Mouse (Mus musculus) Patski (cell line): ENCODE measurements at regions not wholly inside any gene's neighbourhood (a gene's known extent, or its start where the extent isn't known, plus 50 kb on each side); places are given as distances from the start of the nearest gene placed in this dataset.
A peak's percentile ranks its signal among the peaks of the same experiment; 100 is the strongest.

Source experiments
- ATAC-seq: fragments of 100-300 bp; one replicate; pipeline ENCODE4 v1.8.0; 2021
- CTCF ChIA-PET: fragments of 350-600 bp; sonication (Branson Sonifier 250); formaldehyde crosslinking; loops from one replicate; lab custom pipeline; 2022; ENCODE audit warnings: inconsistent platforms; lab: Charles Lee
- POLR2A ChIA-PET: fragments of 350-600 bp; sonication (Branson Sonifier 250); formaldehyde crosslinking; loops from one replicate; lab custom pipeline; 2022; ENCODE audit warnings: antibody characterized with exemption, inconsistent platforms; lab: Charles Lee
- DNase-seq: peaks from one replicate; pipeline ENCODE4 v3.0.0-alpha.2; 2011; ENCODE audit warnings: low read depth, low spot score
- H3K27me3 ChIP-seq: fragments of 371-371 bp; one replicate; pipeline ENCODE4 v1.5.1; 2021
- CTCF ChIP-seq: fragments of 100-300 bp; IDR thresholded peaks from one replicate; pipeline ENCODE4 v1.5.1; 2021
- in situ Hi-C: fragments of 300-500 bp; cut with MboI; formaldehyde crosslinking; loops from 3 replicates; pipeline ENCODE4 v1.11.1; 2018; ENCODE audit warnings: low pct_unique_long_range_greater_than_20kb, mixed read lengths

- ChIA-PET POLR2A (no interaction called here), CTCF (no interaction called here)
- DNase-seq (no peak), ATAC-seq (no peak)
- in situ Hi-C loops = no loop called here
- no peaks in the 10 kb centered on the region for H3K27me3 ChIP-seq
- TF ChIP-seq CTCF = no peak
Observed at GRCm38 (mm10) chr9:41697160-41697559, 426.9 kb downstream of the Sorl1 start.

GRCm38 (mm10) chr9:41682911-41683310, 441.2 kb downstream of the Sorl1 start:
- in situ Hi-C loops = no loop called here
- no peaks in the 10 kb centered on the region for H3K27me3 ChIP-seq
- CTCF ChIA-PET = interaction anchor here (1.2 kb wide), 1 partner anchor 10 kb away, joined by 5 read pairs; no protein-coding TSS in a partner anchor
- POLR2A ChIA-PET = no interaction called here
- TF ChIP-seq CTCF = no peak
- ATAC-seq = no peak
- no peak for DNase-seq

GRCm38 (mm10) chr9:41675656-41676055, 448.4 kb downstream of the Sorl1 start:
- no peak for TF ChIP-seq CTCF
- DNase-seq (no peak), ATAC-seq (no peak)
- in situ Hi-C loops = no loop called here
- H3K27me3 ChIP-seq = no peaks in the 10 kb centered on the region
- POLR2A ChIA-PET = no interaction called here
- CTCF ChIA-PET = no interaction called here

GRCm38 (mm10) chr9:41672958-41673357, 451.1 kb downstream of the Sorl1 start:
- ChIA-PET CTCF (interaction anchor here (0.9 kb wide), 1 partner anchor 9 kb away, joined by 3 read pairs; no protein-coding TSS in a partner anchor), POLR2A (no interaction called here)
- ATAC-seq = no peak
- no peak for DNase-seq
- TF ChIP-seq CTCF = no peak
- in situ Hi-C loops = no loop called here
- H3K27me3 ChIP-seq = no peaks in the 10 kb centered on the region

- ChIA-PET POLR2A (interaction anchor here (1.0 kb wide), 1 partner anchor 30 kb away, joined by 5 read pairs; no protein-coding TSS in a partner anchor), CTCF (no interaction called here)
- ATAC-seq = no peak
- no peak for DNase-seq
- TF ChIP-seq CTCF = no peak
- no peaks in the 10 kb centered on the region for H3K27me3 ChIP-seq
- in situ Hi-C loops = no loop called here
Observed at GRCm38 (mm10) chr9:41668741-41669140, 455.4 kb downstream of the Sorl1 start.

GRCm38 (mm10) chr9:41665000-41665685, 459.0 kb downstream of the Sorl1 start:
- ChIA-PET POLR2A (no interaction called here), CTCF (no interaction called here)
- no peak for TF ChIP-seq CTCF
- ATAC-seq (no peak), DNase-seq (no peak)
- in situ Hi-C loops = no loop called here
- H3K27me3 ChIP-seq = no peaks in the 10 kb centered on the region

GRCm38 (mm10) chr9:41660576-41660975, 463.5 kb downstream of the Sorl1 start:
- in situ Hi-C loops = no loop called here
- no peaks in the 10 kb centered on the region for H3K27me3 ChIP-seq
- CTCF ChIA-PET = no interaction called here
- DNase-seq (peak; percentile 13), ATAC-seq (no peak)
- POLR2A ChIA-PET = no interaction called here
- TF ChIP-seq CTCF = no peak

GRCm38 (mm10) chr9:41660011-41660410, 464.1 kb downstream of the Sorl1 start:
- DNase-seq (no peak), ATAC-seq (no peak)
- ChIA-PET CTCF (interaction anchor here (0.7 kb wide), 1 partner anchor 9 kb away, joined by 3 read pairs; no protein-coding TSS in a partner anchor), POLR2A (interaction anchor here (0.7 kb wide), 1 partner anchor 31 kb away, joined by 3 read pairs; no protein-coding TSS in a partner anchor)
- H3K27me3 ChIP-seq = no peaks in the 10 kb centered on the region
- no peak for TF ChIP-seq CTCF
- in situ Hi-C loops = no loop called here

- in situ Hi-C loops = no loop called here
- ChIA-PET POLR2A (no interaction called here), CTCF (interaction anchor here (1.5 kb wide), 1 partner anchor 12 kb away, joined by 3 read pairs; no protein-coding TSS in a partner anchor)
- TF ChIP-seq CTCF = no peak
- DNase-seq = no peak
- ATAC-seq = no peak
- no peaks in the 10 kb centered on the region for H3K27me3 ChIP-seq
Observed at GRCm38 (mm10) chr9:41631564-41632205, 470.2 kb upstream of the Ubash3b start.

- ATAC-seq (no peak), DNase-seq (no peak)
- no peak for TF ChIP-seq CTCF
- POLR2A ChIA-PET = no interaction called here
- H3K27me3 ChIP-seq = no peaks in the 10 kb centered on the region
- CTCF ChIA-PET = no interaction called here
- in situ Hi-C loops = no loop called here
Observed at GRCm38 (mm10) chr9:41621341-41621740, 459.8 kb upstream of the Ubash3b start.

- ChIA-PET POLR2A (no interaction called here), CTCF (interaction anchor here (0.7 kb wide), 1 partner anchor 10 kb away, joined by 3 read pairs; no protein-coding TSS in a partner anchor)
- TF ChIP-seq CTCF = no peak
- ATAC-seq (no peak), DNase-seq (no peak)
- H3K27me3 ChIP-seq = no peaks in the 10 kb centered on the region
- in situ Hi-C loops = no loop called here
Observed at GRCm38 (mm10) chr9:41614002-41614401, 452.5 kb upstream of the Ubash3b start.
